Mouse (Mus musculus): Measurements from ENCODE around the gene Ccdc155. TPM values are rescaled to one million over a fixed set of nuclear protein-coding genes. Genes with fewer than 3 reads are reported as not detected.

Ccdc155 gene
- polyA plus RNA-seq, 1 experiment from 2014 or later, result 0.73 TPM

GRCm38 (mm10) chr7:45168656-45169055 lies 36.0 kb downstream of the Ccdc155 start:
- no peak for DNase-seq (ENCODE audit: low spot score)
- 7% methylated on average over 24 of the region's 24 CpGs for WGBS

GRCm38 (mm10) chr7:45167761-45168445 lies 36.8 kb downstream of the Ccdc155 start:
- H3K27me3 ChIP-seq (replicated peaks; ENCODE audit: control insufficient read depth, insufficient read depth, low read length), result peaks cover 77% of the 10 kb centered on the region
- no peaks in the 10 kb centered on the region for H3K4me1 ChIP-seq (replicated peaks; ENCODE audit: control insufficient read depth, insufficient read depth, low read length)
- H3K9ac ChIP-seq (ENCODE audit: low read length), result no peak overlapping the region
- no peak overlapping the region for H3K4me3 ChIP-seq (ENCODE audit: low read depth, low read length)
- no peak for DNase-seq (ENCODE audit: low spot score)
- H3K27ac ChIP-seq (ENCODE audit: low read depth), result no peak overlapping the region
- H3K36me3 ChIP-seq (ENCODE audit: control insufficient read depth, insufficient read depth, low read length), result no peaks in the 10 kb centered on the region
- 2% methylated on average over 19 of the region's 19 CpGs for WGBS
- H3K4me2 ChIP-seq (ENCODE audit: low read length), result no peak overlapping the region
- no peak for ATAC-seq (replicated peaks; ENCODE audit: low FRiP score, low TSS enrichment, low read depth)
- H3K9me3 ChIP-seq (ENCODE audit: control insufficient read depth, low read length), result peaks cover 21% of the 10 kb centered on the region

More at GRCm38 (mm10) chr7:45168656-45169055, 36.0 kb downstream of the Ccdc155 start:
- Histone ChIP-seq H3K9me3 (ENCODE audit: control insufficient read depth, low read length) (peaks cover 21% of the 10 kb centered on the region), H3K4me2 (ENCODE audit: low read length) (no peak overlapping the region), H3K4me3 (ENCODE audit: low read depth, low read length) (no peak overlapping the region), H3K4me1 (replicated peaks; ENCODE audit: control insufficient read depth, insufficient read depth, low read length) (no peaks in the 10 kb centered on the region), H3K9ac (ENCODE audit: low read length) (no peak overlapping the region), H3K36me3 (ENCODE audit: control insufficient read depth, insufficient read depth, low read length) (no peaks in the 10 kb centered on the region), H3K27me3 (replicated peaks; ENCODE audit: control insufficient read depth, insufficient read depth, low read length) (peaks cover 73% of the 10 kb centered on the region), H3K27ac (ENCODE audit: low read depth) (no peak overlapping the region)
- no peak for ATAC-seq (replicated peaks; ENCODE audit: low FRiP score, low TSS enrichment, low read depth)

- Histone ChIP-seq H3K27ac (ENCODE audit: low read depth) (no peak overlapping the region), H3K27me3 (replicated peaks; ENCODE audit: control insufficient read depth, insufficient read depth, low read length) (peaks cover 84% of the 10 kb centered on the region), H3K4me1 (replicated peaks; ENCODE audit: control insufficient read depth, insufficient read depth, low read length) (no peaks in the 10 kb centered on the region), H3K9me3 (ENCODE audit: control insufficient read depth, low read length) (peaks cover 21% of the 10 kb centered on the region), H3K4me2 (ENCODE audit: low read length) (no peak overlapping the region), H3K36me3 (ENCODE audit: control insufficient read depth, insufficient read depth, low read length) (no peaks in the 10 kb centered on the region), H3K4me3 (ENCODE audit: low read depth, low read length) (no peak overlapping the region), H3K9ac (ENCODE audit: low read length) (no peak overlapping the region)
- WGBS, result 27% methylated on average over 10 of the region's 10 CpGs
- no peak for DNase-seq (ENCODE audit: low spot score)
- no peak for ATAC-seq (replicated peaks; ENCODE audit: low FRiP score, low TSS enrichment, low read depth)
Measured at GRCm38 (mm10) chr7:45166950-45167401, 37.7 kb downstream of the Ccdc155 start.

DNA sequence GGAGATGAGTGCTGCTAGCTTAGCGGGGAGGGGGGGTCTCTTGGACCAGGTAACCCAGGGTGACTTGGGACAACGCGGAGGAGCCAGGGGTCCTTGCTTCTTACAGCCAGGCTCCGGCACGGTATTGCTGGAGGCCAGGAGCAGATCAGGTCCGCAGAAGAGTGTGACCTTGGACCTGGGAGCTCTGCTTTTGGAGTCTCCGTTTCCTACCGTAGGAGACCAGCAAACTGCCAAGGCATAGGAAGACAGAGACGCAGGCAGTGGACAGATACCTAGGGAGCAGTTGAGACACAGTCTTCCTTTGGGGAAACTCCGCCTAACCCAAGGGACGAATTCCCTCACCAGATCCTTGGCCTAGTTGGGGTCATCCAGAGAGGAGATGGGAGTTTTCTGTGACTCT lies 39.0 kb downstream of the Ccdc155 start:
- Histone ChIP-seq H3K4me3 (ENCODE audit: low read depth, low read length) (no peak overlapping the region), H3K27ac (ENCODE audit: low read depth) (no peak overlapping the region), H3K4me1 (replicated peaks; ENCODE audit: control insufficient read depth, insufficient read depth, low read length) (no peaks in the 10 kb centered on the region), H3K36me3 (ENCODE audit: control insufficient read depth, insufficient read depth, low read length) (peaks cover 2% of the 10 kb centered on the region; the same call in 1 of the 2 replicates), H3K9ac (ENCODE audit: low read length) (no peak overlapping the region), H3K27me3 (replicated peaks; ENCODE audit: control insufficient read depth, insufficient read depth, low read length) (peaks cover 78% of the 10 kb centered on the region), H3K4me2 (ENCODE audit: low read length) (no peak overlapping the region), H3K9me3 (ENCODE audit: control insufficient read depth, low read length) (peaks cover 21% of the 10 kb centered on the region)
- ATAC-seq (replicated peaks; ENCODE audit: low FRiP score, low TSS enrichment, low read depth) (no peak), DNase-seq (ENCODE audit: low spot score) (no peak)
- 47% methylated on average over 11 of the region's 11 CpGs for WGBS

DNA sequence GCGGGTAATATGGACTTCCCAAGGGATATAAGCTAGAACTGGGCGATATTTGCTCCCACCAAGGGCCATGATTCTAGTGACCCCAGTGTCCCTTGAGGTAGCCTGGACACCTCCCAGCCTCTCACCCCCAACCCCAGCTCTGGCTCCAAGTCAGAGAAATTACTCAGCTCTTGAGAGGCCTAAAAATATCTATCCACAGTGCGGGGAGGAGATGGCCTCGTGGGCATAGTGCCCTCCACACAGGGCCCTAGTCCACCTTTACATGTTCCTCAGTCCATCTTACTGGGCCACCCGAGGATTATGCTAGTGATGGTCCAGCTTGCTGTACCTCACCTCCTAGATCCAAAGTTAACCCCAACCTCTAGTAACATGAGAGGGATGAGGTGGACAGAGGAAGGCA lies 39.9 kb downstream of the Ccdc155 start:
- Histone ChIP-seq H3K4me2 (ENCODE audit: low read length) (no peak overlapping the region), H3K36me3 (ENCODE audit: control insufficient read depth, insufficient read depth, low read length) (peaks cover 11% of the 10 kb centered on the region), H3K27me3 (replicated peaks; ENCODE audit: control insufficient read depth, insufficient read depth, low read length) (peaks cover 76% of the 10 kb centered on the region), H3K9ac (ENCODE audit: low read length) (no peak overlapping the region), H3K4me1 (replicated peaks; ENCODE audit: control insufficient read depth, insufficient read depth, low read length) (no peaks in the 10 kb centered on the region), H3K9me3 (ENCODE audit: control insufficient read depth, low read length) (peaks cover 12% of the 10 kb centered on the region), H3K4me3 (ENCODE audit: low read depth, low read length) (no peak overlapping the region), H3K27ac (ENCODE audit: low read depth) (no peak overlapping the region)
- WGBS, result 72% methylated on average over 5 of the region's 5 CpGs
- ATAC-seq (replicated peaks; ENCODE audit: low FRiP score, low TSS enrichment, low read depth) (no peak), DNase-seq (ENCODE audit: low spot score) (no peak)

DNA sequence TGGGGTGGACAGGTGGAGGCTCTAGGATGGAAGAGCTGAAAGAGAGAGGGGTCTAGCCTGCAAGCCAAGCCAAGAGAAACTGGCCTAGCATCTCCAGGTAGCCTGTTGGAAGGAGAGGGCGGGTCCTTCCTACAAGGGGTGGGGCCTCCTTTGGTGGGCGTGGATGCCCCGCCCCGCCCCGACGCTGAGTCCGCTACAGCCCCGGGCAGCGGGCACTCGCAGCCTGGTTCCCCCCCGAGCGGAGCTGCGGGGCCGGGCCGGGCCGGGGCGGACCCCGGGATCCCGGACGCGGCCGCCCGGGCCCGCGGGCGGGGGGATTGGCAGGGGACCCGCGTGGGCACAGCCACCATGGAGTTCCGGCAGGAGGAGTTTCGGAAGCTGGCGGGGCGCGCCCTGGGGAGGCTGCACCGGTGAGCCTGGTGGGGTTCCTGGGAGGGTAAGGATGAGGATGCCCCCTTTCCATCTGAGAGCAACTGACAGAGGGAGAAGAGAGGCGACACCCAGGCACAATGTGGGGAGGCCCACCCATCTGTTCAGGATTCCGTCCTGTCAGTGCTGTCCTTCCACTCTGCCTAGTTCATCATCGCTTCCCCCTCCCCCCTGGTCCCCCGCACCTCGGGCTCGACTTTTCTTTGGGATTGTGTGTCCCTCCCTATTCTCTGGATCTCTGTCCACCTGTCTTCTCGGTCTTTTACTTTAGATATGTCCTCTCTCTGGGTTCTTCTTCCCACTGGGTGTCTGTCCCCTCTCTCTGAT lies 40.8 kb downstream of the Ccdc155 start, which contains the start of gene Slc17a7:
TSS of gene Slc17a7 (plus strand) at position 215 of the 756 bp plus-strand sequence.
- peaks cover 3% of the 10 kb centered on the region for H3K9me3 ChIP-seq (ENCODE audit: control insufficient read depth, low read length)
- H3K4me3 ChIP-seq (ENCODE audit: low read depth, low read length), result peak within 1 kb of the TSS; percentile 25
- no peaks in the 10 kb centered on the region for H3K4me1 ChIP-seq (replicated peaks; ENCODE audit: control insufficient read depth, insufficient read depth, low read length)
- H3K4me2 ChIP-seq (ENCODE audit: low read length), result peak within 1 kb of the TSS; percentile 51
- peaks cover 67% of the 10 kb centered on the region for H3K27me3 ChIP-seq (replicated peaks; ENCODE audit: control insufficient read depth, insufficient read depth, low read length)
- H3K9ac ChIP-seq (ENCODE audit: low read length), result no peak within 1 kb of the TSS
- WGBS, result 2% methylated on average over 36 of the region's 41 CpGs
- ATAC-seq (replicated peaks; ENCODE audit: low FRiP score, low TSS enrichment, low read depth) (no peak), DNase-seq (ENCODE audit: low spot score) (peak; percentile 70)
- H3K36me3 ChIP-seq (ENCODE audit: control insufficient read depth, insufficient read depth, low read length), result peaks cover 20% of the 10 kb centered on the region
- no peak within 1 kb of the TSS for H3K27ac ChIP-seq (ENCODE audit: low read depth)

DNA sequence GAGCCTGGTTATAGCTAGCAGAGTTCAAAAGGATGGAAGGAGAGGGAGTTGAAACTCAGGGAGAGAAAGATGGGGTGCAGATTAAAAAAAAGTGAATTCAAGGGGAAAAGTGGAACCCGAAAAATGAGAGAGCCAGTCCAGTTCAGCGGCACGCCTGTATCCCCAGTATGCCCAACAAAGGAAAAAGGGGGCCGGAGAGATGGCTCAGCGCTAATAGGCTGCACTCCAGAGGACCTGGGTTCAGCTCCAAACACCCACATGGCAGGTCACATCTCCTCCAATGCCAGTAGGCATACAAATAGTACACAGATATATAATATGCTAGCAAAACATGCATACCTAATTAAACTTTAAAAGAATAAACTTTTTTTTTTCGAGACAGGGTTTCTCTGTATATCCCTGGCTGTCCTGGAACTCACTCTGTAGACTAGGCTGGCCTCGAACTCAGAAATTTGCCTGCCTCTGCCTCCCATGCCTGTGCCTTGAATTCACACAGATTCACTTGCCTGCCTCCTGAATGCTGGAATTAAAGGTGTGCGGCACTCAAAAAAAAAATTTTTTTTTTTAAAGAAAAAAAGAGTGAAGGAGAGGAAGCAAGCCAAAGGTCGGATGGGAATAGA lies 41.6 kb downstream of the Ccdc155 start:
- H3K4me2 ChIP-seq (ENCODE audit: low read length), result no peak overlapping the region
- H3K4me3 ChIP-seq (ENCODE audit: low read depth, low read length), result no peak overlapping the region
- H3K9ac ChIP-seq (ENCODE audit: low read length), result no peak overlapping the region
- no peaks in the 10 kb centered on the region for H3K4me1 ChIP-seq (replicated peaks; ENCODE audit: control insufficient read depth, insufficient read depth, low read length)
- H3K27ac ChIP-seq (ENCODE audit: low read depth), result no peak overlapping the region
- no peak for ATAC-seq (replicated peaks; ENCODE audit: low FRiP score, low TSS enrichment, low read depth)
- H3K9me3 ChIP-seq (ENCODE audit: control insufficient read depth, low read length), result no peaks in the 10 kb centered on the region
- peaks cover 59% of the 10 kb centered on the region for H3K27me3 ChIP-seq (replicated peaks; ENCODE audit: control insufficient read depth, insufficient read depth, low read length)
- no peak for DNase-seq (ENCODE audit: low spot score)
- 72% methylated on average over 9 of the region's 9 CpGs for WGBS
- H3K36me3 ChIP-seq (ENCODE audit: control insufficient read depth, insufficient read depth, low read length), result peaks cover 25% of the 10 kb centered on the region

DNA sequence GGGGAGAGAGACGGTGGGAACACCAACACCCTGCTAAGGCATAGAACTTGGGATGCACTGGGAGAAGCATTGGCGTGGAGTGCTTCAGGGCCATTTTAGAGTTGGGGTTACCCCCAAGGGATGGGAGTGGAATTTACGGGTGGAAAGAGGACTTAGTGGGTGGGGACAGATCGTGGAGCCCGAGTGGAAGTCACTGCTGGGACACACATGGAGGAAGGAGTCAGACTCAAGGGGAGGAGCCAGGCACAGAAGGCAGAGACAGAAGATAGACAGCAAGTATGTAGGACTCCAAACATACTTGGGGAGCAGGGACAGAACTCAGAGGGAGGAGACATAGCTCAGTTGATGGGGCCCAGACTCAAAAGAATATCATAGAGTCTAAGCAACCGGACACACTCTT lies 42.1 kb downstream of the Ccdc155 start:
- Histone ChIP-seq H3K4me1 (replicated peaks; ENCODE audit: control insufficient read depth, insufficient read depth, low read length) (no peaks in the 10 kb centered on the region), H3K9ac (ENCODE audit: low read length) (peak overlapping the region; percentile 14; the same call in 1 of the 2 replicates), H3K9me3 (ENCODE audit: control insufficient read depth, low read length) (no peaks in the 10 kb centered on the region), H3K4me2 (ENCODE audit: low read length) (peak overlapping the region; percentile 69), H3K4me3 (ENCODE audit: low read depth, low read length) (peak overlapping the region; percentile 34), H3K27ac (ENCODE audit: low read depth) (no peak overlapping the region), H3K36me3 (ENCODE audit: control insufficient read depth, insufficient read depth, low read length) (peaks cover 29% of the 10 kb centered on the region), H3K27me3 (replicated peaks; ENCODE audit: control insufficient read depth, insufficient read depth, low read length) (peaks cover 53% of the 10 kb centered on the region)
- WGBS, result 27% methylated on average over 6 of the region's 6 CpGs
- no peak for DNase-seq (ENCODE audit: low spot score)
- no peak for ATAC-seq (replicated peaks; ENCODE audit: low FRiP score, low TSS enrichment, low read depth)
